Mouse (Mus musculus) limb, embryonic 10.5 days (tissue): Measurements from ENCODE around the gene Cplane1. TPM values are rescaled to one million over a fixed set of nuclear protein-coding genes. Genes with fewer than 3 reads are reported as not detected.
"Not testable (repeated sequence)": the region's sequence is repeated elsewhere in the genome, so short reads cannot be mapped to it uniquely, and the experiment has no call there.

ENCODE experiments used
- DNase-seq: peaks from one replicate; pipeline ENCODE4 v3.0.0-alpha.2; 2017; ENCODE audit warnings: low spot score
- H3K27ac ChIP-seq: fragments of 300-500 bp; sonication (generic); 2 replicates; pipeline ENCODE4 v1.5.1; 2016; ENCODE audit warnings: mild to moderate bottlenecking
- H3K27me3 ChIP-seq: fragments of 300-500 bp; sonication (generic); 2 replicates; pipeline ENCODE4 v1.6.1; 2016; ENCODE audit warnings: low read depth, mild to moderate bottlenecking; ENCODE audit not compliant: poor library complexity, severe bottlenecking
- H3K36me3 ChIP-seq: fragments of 300-500 bp; sonication (generic); 2 replicates; pipeline ENCODE4 v1.6.1; 2016; ENCODE audit warnings: mild to moderate bottlenecking, moderate library complexity
- H3K4me1 ChIP-seq: fragments of 300-500 bp; sonication (generic); 2 replicates; pipeline ENCODE4 v1.6.1; 2016
- H3K4me3 ChIP-seq: fragments of 300-500 bp; sonication (generic); 2 replicates; pipeline ENCODE4 v1.5.1; 2016; ENCODE audit warnings: mild to moderate bottlenecking, moderate library complexity
- H3K9me3 ChIP-seq: fragments of 300-500 bp; sonication (generic); replicated peaks from 2 replicates; pipeline ENCODE4 v1.6.1; 2016; ENCODE audit warnings: mild to moderate bottlenecking
- WGBS: fragments of 180-500 bp; shearing (Covaris S2); methylation state at CpG from one replicate; pipeline ENCODE4 v1.1.7; 2016; 5-methylcytosine and 5-hydroxymethylcytosine counted together
- polyA plus RNA-seq: library from polyadenylated mRNA; unstranded; fragments of >200 nt; fragmentation: Nextera tagmentation; extraction: Ambion mirVana; gene quantifications from 2 replicates; pipeline ENCODE4 v1.2.1, GENCODE M21; 2016

The Cplane1 gene
- polyA plus RNA-seq = 8.3 and 11.6 TPM in 2 replicates

- WGBS = under 1% methylated on average over 47 of the region's 47 CpGs
- no peaks in the 10 kb centered on the region for H3K27me3 ChIP-seq
- peak within 1 kb of the TSS; percentile 93 for H3K27ac ChIP-seq
- H3K4me3 ChIP-seq = peak within 1 kb of the TSS; percentile 77
- no peaks in the 10 kb centered on the region for H3K4me1 ChIP-seq
- H3K36me3 ChIP-seq = peaks cover 31% of the 10 kb centered on the region
- H3K9me3 ChIP-seq = no peaks in the 10 kb centered on the region
- peak; percentile 98 for DNase-seq
Measured at GRCm38 (mm10) chr15:8168591-8169265, at the start of gene Cplane1. Gene Cplane1 (plus strand): TSS chr15:8169106.

- H3K36me3 ChIP-seq = peaks cover 97% of the 10 kb centered on the region
- 85% methylated on average over 1 of the region's 1 CpGs for WGBS
- no peak overlapping the region for H3K4me3 ChIP-seq
Measured at GRCm38 (mm10) chr15:8129281-8129680, 39.6 kb upstream of the Cplane1 start.

GRCm38 (mm10) chr15:8131268-8131667 lies 37.6 kb upstream of the Cplane1 start:
- Histone ChIP-seq H3K4me1 (no peaks in the 10 kb centered on the region), H3K36me3 (peaks cover 99% of the 10 kb centered on the region), H3K4me3 (no peak overlapping the region), H3K9me3 (no peaks in the 10 kb centered on the region), H3K27me3 (no peaks in the 10 kb centered on the region), H3K27ac (no peak overlapping the region)
- WGBS = 96% methylated on average over 3 of the region's 3 CpGs
- no peak for DNase-seq

More at GRCm38 (mm10) chr15:8129281-8129680, 39.6 kb upstream of the Cplane1 start:
- H3K4me1 ChIP-seq = no peaks in the 10 kb centered on the region
- no peaks in the 10 kb centered on the region for H3K9me3 ChIP-seq
- no peak for DNase-seq
- H3K27ac ChIP-seq = no peak overlapping the region
- no peaks in the 10 kb centered on the region for H3K27me3 ChIP-seq

- no peaks in the 10 kb centered on the region for H3K4me1 ChIP-seq
- no peaks in the 10 kb centered on the region for H3K9me3 ChIP-seq
- H3K27me3 ChIP-seq = no peaks in the 10 kb centered on the region
- H3K4me3 ChIP-seq = no peak overlapping the region
- DNase-seq = no peak
- peaks cover 99% of the 10 kb centered on the region for H3K36me3 ChIP-seq
- no peak overlapping the region for H3K27ac ChIP-seq
Measured at GRCm38 (mm10) chr15:8131761-8132160, 37.1 kb upstream of the Cplane1 start.

- Histone ChIP-seq H3K4me1 (no peaks in the 10 kb centered on the region), H3K27ac (no peak overlapping the region), H3K9me3 (no peaks in the 10 kb centered on the region), H3K27me3 (no peaks in the 10 kb centered on the region), H3K4me3 (no peak overlapping the region), H3K36me3 (peaks cover 99% of the 10 kb centered on the region)
- no peak for DNase-seq
- WGBS = 93% methylated on average over 5 of the region's 5 CpGs
Measured at GRCm38 (mm10) chr15:8135606-8136005, 33.3 kb upstream of the Cplane1 start.

- Histone ChIP-seq H3K4me1 (no peaks in the 10 kb centered on the region), H3K9me3 (no peaks in the 10 kb centered on the region), H3K27me3 (no peaks in the 10 kb centered on the region), H3K27ac (no peak overlapping the region), H3K36me3 (peaks cover 71% of the 10 kb centered on the region), H3K4me3 (no peak overlapping the region)
- DNase-seq = no peak
- WGBS = 91% methylated on average over 1 of the region's 1 CpGs
Measured at GRCm38 (mm10) chr15:8161841-8162240, 7.1 kb upstream of the Cplane1 start.

- Histone ChIP-seq H3K27me3 (no peaks in the 10 kb centered on the region), H3K9me3 (no peaks in the 10 kb centered on the region), H3K4me3 (peak overlapping the region; percentile 77), H3K36me3 (peaks cover 37% of the 10 kb centered on the region), H3K27ac (peak overlapping the region; percentile 93), H3K4me1 (no peaks in the 10 kb centered on the region)
- no peak for DNase-seq
- WGBS = under 1% methylated on average over 25 of the region's 25 CpGs
Measured at GRCm38 (mm10) chr15:8169266-8169746, 400 bp downstream of the Cplane1 start.

GRCm38 (mm10) chr15:8189563-8189962 lies 20.7 kb downstream of the Cplane1 start:
- no peaks in the 10 kb centered on the region for H3K4me1 ChIP-seq
- no peaks in the 10 kb centered on the region for H3K27me3 ChIP-seq
- DNase-seq = no peak
- no peaks in the 10 kb centered on the region for H3K9me3 ChIP-seq
- H3K4me3 ChIP-seq = no peak overlapping the region
- H3K36me3 ChIP-seq = peaks cover 77% of the 10 kb centered on the region
- H3K27ac ChIP-seq = no peak overlapping the region
- WGBS = 87% methylated on average over 3 of the region's 3 CpGs

- Histone ChIP-seq H3K36me3 (peaks cover 85% of the 10 kb centered on the region), H3K27ac (no peak overlapping the region), H3K27me3 (no peaks in the 10 kb centered on the region), H3K4me3 (no peak overlapping the region), H3K9me3 (no peaks in the 10 kb centered on the region), H3K4me1 (no peaks in the 10 kb centered on the region)
- no peak for DNase-seq
- 93% methylated on average over 3 of the region's 3 CpGs for WGBS
Measured at GRCm38 (mm10) chr15:8190435-8190834, 21.5 kb downstream of the Cplane1 start.

- H3K9me3 ChIP-seq = no peaks in the 10 kb centered on the region
- H3K27me3 ChIP-seq = no peaks in the 10 kb centered on the region
- no peak for DNase-seq
- no peak overlapping the region for H3K4me3 ChIP-seq
- no peak overlapping the region for H3K27ac ChIP-seq
- H3K4me1 ChIP-seq = no peaks in the 10 kb centered on the region
- peaks cover 85% of the 10 kb centered on the region for H3K36me3 ChIP-seq
Measured at GRCm38 (mm10) chr15:8200317-8200716, 31.4 kb downstream of the Cplane1 start.

- H3K27me3 ChIP-seq = no peaks in the 10 kb centered on the region
- no peaks in the 10 kb centered on the region for H3K4me1 ChIP-seq
- H3K9me3 ChIP-seq = no peaks in the 10 kb centered on the region
- no peak overlapping the region for H3K27ac ChIP-seq
- DNase-seq = no peak
- H3K4me3 ChIP-seq = no peak overlapping the region
- peaks cover 78% of the 10 kb centered on the region for H3K36me3 ChIP-seq
- 94% methylated on average over 6 of the region's 6 CpGs for WGBS
Measured at GRCm38 (mm10) chr15:8208362-8208761, 39.5 kb downstream of the Cplane1 start.

GRCm38 (mm10) chr15:8214811-8215210 lies 45.9 kb downstream of the Cplane1 start:
- WGBS = 95% methylated on average over 13 of the region's 13 CpGs
- Histone ChIP-seq H3K27ac (no peak overlapping the region), H3K27me3 (no peaks in the 10 kb centered on the region), H3K4me3 (no peak overlapping the region), H3K36me3 (peaks cover 82% of the 10 kb centered on the region), H3K4me1 (no peaks in the 10 kb centered on the region), H3K9me3 (no peaks in the 10 kb centered on the region)
- DNase-seq = no peak

GRCm38 (mm10) chr15:8234167-8234566 lies 65.3 kb downstream of the Cplane1 start:
- not testable (repeated sequence) for H3K4me3 ChIP-seq

GRCm38 (mm10) chr15:8265946-8266345 lies 97.0 kb downstream of the Cplane1 start:
- H3K36me3 ChIP-seq = peaks cover 93% of the 10 kb centered on the region

More at GRCm38 (mm10) chr15:8234167-8234566, 65.3 kb downstream of the Cplane1 start:
- H3K27me3 ChIP-seq, DNase-seq, H3K9me3 ChIP-seq, H3K4me1 ChIP-seq, H3K27ac ChIP-seq: not testable (repeated sequence)
- WGBS = 81% methylated on average over 1 of the region's 1 CpGs
- peaks cover 93% of the 10 kb centered on the region for H3K36me3 ChIP-seq

More at GRCm38 (mm10) chr15:8265946-8266345, 97.0 kb downstream of the Cplane1 start:
- Histone ChIP-seq H3K4me1 (no peaks in the 10 kb centered on the region), H3K27me3 (no peaks in the 10 kb centered on the region), H3K9me3 (no peaks in the 10 kb centered on the region), H3K4me3 (no peak overlapping the region), H3K27ac (no peak overlapping the region)
- WGBS = 93% methylated on average over 3 of the region's 3 CpGs
- DNase-seq = no peak
